Mouse (Mus musculus) liver, postnatal 0 days (tissue): ENCODE measurements around the gene Slc39a3.

Experiments used
- CTCF ChIP-seq: sonication (generic); IDR thresholded peaks from 2 replicates; pipeline ENCODE4 v1.5.1; 2016; ENCODE audit warnings: antibody characterized with exemption, low read depth
- EP300 ChIP-seq: IDR thresholded peaks from 2 replicates; pipeline ENCODE4 v1.6.1; 2016; ENCODE audit warnings: antibody characterized with exemption, low read depth, mild to moderate bottlenecking

DNA sequence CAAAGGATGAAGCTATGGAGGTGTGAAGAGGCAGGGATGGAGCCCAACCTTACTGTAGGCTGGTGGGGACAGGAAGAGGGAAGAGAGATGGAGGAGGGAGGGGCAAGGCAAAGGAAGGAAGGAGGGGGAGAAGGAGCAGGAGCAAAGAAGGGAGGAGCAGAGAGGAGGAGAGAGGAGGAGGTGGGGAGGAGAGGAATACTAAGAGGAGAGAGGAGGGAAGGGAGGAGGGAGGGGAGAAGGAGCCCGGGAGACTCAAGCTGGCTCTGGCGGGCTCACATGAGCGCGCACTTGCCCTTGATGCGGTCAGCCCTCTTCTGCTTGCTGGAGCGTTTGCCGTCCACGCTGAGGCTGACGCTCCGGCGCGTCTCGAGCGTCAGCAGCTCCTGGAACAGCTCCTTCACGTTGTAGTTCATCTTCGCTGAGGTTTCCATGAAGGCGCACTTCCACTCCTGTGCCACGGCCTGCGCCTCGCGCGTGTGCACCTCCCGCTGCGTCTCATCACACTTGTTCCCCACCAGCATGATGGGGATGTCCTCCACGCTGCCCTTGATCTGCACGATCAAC, 15.6 kb downstream of the Slc39a3 start:
- TF ChIP-seq CTCF (no peak), EP300 (no peak)
